Mouse (Mus musculus) 3134 (cell line): ENCODE results near the gene Mfap4.

ENCODE experiments used
- DNase-seq: peaks from one replicate; pipeline ENCODE4 v3.0.0-alpha.2; 2011; ENCODE audit warnings: low spot score; ENCODE audit not compliant: insufficient read length; ENCODE audit errors: extremely low read depth

Gene Mfap4

DNA sequence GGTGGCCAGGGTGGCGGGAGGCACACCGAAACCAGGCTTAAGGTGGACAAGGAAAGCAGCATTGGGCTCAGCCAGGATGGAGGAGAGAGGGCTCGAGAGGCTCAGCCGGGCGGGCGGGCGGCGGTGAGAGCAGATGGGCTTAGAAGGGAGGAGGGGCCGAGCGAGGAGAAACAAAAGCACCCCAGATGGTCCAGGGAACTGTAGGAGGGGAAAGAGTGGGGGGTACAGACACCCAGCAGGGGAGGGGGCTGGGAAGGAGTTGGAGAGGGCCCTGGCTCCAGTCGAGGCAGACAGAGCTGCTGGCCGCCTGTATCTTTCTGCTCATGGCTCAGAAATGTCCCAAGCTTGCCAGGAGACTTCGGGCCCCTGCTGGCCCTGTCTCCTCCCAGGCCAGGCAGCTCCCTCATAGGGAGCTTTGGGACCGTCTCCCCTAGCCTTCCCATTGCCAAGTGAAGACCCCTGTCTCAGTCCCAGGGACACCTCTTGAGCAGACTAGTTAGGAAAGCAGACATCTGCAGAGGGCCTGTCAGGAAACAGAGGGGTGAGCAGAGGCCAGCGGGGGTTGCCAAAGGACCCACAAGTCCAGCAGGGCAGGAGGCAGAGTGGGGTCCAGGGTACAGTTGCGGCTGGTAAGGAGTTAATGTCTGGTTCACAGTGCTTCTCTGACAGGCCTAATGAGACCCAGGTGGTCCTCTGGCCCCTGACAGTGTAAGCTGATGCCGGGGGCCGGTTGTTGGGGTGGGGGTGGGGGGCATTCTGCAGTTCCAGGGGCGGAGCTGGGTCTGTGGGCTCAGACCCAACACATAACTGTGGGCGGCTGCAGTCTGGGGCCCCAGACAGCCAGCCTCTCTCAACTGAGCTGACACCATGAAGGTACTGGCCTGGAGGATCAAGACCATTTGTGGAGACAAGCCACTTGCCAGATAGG is at the start of gene Mfap4:
TSS of gene Mfap4 (plus strand) at position 819 of the 928 bp plus-strand sequence.
- no peak for DNase-seq

DNA sequence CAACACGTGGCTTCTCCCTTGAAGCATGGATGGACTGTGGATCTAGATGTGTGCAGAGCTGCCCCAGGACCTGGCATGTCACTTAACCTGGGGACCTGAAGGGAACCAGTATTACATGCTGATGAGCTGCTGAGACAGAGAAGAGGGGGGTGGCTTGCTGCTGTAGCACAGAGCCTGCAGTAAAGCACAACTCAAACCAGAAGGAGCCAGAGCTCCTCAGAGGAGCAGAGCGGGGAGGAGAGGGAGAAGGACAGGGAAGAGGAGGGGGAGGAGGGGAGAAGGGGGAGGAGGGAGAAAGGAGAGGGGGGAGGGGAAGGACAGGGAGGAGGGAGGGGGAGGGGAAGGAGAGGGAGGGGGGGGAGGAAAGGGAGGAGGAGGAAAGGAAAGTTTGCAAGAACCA is 48.9 kb upstream of the Mfap4 start:
- DNase-seq = no peak

DNA sequence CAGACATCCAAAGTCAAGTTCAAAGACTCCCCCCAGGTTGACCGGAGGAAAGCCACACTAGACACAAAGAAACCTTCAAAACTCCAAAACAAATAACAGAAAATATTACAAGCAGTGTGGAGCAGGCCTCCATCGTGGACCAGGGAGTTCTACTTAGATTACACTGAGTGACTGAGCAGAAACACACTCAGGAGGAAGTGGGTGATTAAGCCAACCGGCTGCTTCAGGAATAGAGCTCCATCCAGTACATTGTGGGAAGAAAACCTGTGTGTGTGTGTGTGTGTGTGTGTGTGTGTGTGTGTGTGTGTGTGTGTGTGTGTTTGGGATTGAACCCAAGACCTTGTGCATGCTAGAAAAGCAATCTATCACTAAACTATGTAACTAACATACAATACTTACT is 46.1 kb upstream of the Mfap4 start:
- no peak for DNase-seq

DNA sequence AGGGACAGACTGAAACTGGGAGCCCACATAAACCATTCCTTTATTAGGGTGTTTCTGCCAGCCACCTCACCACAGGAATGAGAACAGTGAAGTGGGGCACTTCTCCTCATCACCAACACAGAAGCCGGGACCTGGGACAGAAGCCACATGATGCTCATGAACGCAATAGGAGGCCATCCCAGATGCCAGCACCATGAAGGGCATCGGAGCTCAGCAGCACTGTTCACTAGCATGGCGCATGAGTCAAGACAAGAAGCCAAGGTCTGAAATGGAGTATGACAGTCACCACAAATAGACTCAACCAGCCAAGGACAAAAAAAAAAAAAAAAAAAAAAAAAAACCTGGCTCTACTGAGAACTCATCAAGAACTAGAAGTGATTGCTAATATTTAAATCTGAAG is 44.8 kb upstream of the Mfap4 start:
- no peak for DNase-seq

DNA sequence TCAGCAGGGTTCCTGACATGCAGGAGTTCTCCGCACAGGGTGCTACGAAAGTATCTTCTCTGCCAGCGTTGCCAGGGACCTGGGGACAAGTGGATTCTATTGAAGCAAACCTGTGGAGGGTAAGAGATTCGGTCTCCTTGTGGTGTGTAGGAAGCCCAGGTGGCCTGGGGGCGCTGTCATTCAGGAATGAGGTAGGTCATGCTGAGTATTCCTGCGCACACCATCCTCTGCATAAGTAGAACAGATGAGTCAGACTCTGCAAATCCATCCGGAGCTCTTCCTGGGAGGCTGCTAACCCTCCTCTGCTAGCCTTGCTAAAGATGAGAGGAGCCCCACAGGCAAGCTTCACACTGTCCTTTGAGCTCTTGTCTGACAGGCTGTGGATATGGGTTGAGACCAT is 43.6 kb upstream of the Mfap4 start:
- no peak for DNase-seq

DNA sequence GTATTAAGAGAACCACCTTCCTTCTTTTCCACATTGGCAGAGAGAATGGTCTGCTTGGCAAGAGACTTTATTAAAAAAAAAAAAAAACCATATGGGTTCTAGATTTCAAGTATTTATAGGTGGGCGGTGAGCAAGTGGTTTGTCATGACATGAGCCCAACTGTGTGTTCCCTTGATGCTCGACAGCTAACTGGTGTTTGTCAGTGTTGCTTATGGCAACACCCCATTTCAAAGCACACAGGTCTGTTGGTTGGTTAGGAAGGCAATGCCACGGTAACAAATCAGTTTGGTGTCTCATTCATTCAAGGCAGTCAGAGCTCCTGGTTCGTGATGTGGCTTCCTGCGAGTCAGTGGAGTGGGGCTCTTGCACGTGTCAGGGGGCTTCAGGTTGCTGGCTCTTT is 41.4 kb upstream of the Mfap4 start:
- no peak for DNase-seq

DNA sequence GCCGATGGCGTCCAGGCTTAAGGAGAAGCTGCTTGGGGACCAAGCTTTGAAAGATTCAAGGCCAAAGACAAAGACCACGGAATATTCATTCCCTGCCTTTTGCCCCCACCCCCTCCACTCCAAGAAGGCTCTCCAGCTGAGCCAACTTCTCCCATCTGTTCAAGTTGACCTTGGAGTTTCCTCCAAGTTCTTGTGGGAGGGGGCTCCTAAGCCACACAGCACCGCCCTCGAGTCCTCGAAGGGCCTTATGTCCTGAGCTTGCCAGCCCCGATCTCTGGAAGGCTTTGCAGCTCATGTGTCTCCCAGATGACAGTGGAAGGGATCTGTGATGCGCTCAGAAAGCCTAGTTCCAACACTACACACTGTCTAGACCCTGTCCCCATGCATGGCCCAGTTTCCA is 37.9 kb upstream of the Mfap4 start:
- no peak for DNase-seq

DNA sequence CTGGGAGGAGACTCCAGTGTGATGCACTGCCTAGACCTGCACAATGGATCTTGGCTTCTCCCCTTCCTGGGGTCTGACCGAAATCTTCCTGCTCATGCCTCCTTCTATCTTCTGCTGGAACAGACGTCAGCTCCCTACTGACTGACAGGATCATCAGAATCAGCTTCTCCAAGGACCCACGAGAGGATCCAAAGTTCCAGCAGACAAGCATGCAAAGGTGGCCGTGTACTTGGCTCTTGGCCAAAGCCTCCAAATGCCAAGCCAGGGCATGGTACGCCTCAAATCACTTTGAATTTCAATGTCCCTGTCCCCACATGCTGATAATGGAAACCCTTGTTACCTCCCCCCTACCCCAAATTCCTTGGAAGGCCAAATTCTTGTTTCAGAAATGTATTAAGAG is 37.2 kb upstream of the Mfap4 start:
- no peak for DNase-seq

DNA sequence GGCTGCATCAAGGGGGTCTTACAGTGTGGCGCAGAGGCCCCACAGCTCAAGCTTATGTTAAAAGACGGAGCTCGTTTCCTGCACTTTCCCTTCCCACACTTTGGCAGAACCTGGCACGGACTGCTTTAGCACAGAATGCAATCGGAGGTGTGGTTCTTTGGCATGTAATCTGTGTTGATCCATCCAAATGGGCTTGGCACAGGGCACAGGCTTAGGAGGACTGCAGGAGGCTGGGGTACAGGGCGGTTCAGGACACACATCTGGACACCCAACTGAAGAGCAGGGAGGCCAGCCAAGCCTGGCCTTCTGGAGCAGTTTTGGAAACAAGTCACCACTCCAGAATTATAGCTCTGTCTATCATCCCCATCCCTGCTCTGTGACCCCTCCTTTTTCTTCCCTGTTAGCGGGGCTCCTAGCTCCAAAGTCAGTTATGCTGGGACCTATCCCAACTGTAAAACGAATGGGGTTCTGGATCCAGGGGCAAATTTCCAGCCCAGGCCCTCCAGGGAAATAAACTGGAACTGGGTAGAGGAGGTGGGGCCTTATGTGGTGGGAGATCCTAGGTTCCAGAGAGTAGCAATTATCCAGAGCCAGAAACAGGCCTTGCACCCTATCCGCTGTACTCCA is 36.5 kb upstream of the Mfap4 start:
- no peak for DNase-seq

DNA sequence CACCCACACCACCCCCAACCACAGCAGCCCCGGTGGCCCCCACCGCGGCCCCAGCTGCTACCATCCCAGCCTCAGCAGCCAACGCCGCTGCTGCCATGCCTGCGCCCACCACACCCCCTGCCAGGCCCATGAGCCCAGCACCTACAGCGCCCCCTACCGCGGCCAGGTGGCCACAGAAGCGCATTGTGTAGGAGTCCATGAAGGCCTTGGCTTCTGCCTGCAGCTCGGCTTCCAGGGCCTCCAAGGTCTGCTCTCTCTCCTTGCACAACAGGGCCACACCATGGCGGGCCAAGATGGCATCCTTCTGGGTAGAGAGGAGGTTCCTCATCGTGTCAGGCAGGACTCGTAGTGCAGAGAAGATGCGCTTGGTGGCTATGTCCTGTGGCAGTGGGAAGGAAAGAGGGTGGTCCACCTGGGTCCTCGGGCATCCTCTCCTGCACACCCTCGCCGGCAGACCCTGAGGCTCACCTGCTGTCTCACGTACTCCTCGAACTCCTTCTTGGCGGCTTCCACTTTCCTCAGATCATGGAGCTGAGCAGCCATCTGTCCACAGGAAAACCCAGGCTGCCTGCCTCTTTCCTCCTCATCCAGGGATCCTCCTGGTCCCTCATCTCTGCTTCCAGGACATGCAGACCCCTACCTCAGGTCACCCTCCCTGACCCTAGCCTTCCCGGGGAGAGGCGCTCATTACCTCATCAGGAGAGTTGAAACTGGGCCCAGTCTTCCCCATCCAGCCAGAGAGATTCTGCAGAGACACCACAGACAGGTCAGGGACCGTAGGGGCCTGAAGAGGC is 35.5 kb upstream of the Mfap4 start:
- DNase-seq = no peak

DNA sequence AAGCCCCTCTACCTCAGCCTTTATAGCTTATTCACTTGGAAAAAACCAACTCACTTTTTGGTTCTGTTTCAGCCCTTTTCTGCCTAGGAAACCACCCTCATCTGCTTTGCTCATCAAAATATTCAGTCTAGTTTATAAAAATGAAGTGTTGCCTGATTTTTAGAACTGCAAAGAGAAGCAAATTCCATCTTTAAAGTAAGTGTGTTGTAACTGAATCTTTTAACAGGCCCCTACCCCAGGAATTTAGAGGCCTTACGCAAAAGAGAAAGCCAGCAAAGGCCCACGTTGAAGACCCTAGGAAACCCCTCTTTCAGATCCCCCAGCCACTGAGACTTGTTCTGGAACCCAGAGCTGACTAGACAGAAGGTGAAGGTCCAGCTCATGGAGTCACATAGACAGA is 21.2 kb upstream of the Mfap4 start:
- DNase-seq = no peak

DNA sequence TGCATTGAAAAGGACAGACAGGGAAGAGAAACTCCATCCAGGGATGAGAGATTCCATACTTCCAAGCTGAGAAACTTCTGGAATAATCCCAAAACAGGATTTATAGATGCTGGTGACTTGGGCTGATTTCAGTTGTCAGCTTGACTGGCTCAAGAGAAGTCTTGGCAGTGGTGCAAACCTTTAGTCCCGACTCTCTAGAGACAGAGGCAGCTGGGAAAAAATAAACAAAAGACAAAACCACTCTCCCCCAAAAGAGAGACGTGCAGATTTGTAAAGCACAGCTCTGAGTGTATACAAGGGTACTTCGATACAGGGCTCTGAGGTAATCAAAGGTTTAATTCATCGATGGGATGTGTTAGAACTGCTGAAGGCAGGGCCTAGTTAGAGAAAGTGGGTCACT is 19.8 kb upstream of the Mfap4 start:
- no peak for DNase-seq

DNA sequence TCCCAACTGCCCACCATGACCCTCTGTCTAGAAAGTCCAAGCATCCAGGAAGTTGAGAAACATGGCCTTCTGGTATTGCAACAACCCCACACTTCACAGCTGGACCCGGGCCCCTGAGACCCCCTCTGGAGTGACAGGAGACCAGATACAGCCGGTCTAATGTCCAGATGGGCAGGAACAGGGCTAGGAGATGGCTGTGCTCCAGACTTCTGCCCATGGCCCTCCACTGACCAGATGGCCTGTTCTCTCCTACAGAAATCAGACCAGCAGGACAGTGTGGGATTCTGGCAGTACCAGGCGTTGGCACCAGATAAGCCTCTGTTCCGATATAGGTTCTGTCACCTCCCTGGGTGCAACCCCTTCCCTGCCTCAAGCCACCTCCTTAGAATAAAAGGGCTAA is 16.7 kb upstream of the Mfap4 start:
- DNase-seq = no peak

DNA sequence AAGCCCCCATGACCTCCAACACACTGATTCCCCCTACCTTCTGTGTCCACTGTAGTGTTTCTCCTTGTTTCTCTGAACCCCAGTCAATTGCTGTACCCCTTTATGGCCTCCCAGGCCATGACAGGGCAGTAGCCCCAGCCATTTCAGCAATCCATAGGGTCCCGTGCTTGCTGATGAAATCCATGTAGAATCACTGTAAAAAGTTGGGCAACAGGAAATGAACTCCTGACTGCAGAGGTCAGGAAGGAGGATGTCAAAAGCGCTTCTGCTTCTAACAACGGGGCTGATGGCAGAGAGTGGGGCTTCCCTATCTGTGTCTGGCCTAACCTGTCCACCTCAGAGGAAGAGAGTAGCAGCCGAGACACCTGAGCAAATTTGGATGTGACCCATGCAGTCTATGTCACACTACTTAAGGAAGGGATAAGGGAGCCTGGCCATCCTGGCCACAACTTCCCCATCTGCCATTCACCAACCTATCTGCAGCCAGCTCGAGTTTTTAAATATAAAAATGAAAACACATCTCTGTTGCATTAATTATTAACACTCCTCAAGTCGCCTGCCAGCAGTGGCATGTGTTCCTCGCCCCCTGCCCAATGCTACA is 15.8 kb upstream of the Mfap4 start:
- DNase-seq = no peak

DNA sequence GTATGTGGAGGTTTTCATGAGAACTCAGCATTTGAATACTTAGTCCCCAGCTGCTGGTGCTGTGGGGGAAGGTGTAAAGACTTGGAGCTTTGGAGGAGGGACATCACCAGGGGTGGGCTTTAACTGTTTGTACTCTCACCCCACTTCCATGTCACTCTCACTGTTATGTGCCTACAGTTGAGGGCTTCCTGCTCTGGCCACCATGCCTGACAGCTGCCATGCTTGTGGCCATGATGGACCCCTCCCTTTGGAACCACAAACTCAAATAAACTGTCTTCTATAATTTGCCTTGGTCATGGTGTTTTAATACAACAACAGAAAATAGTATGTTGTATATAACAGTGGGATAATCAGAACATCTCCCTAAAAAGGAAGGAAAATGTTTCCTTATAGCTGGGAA is 14.4 kb upstream of the Mfap4 start:
- DNase-seq = no peak

DNA sequence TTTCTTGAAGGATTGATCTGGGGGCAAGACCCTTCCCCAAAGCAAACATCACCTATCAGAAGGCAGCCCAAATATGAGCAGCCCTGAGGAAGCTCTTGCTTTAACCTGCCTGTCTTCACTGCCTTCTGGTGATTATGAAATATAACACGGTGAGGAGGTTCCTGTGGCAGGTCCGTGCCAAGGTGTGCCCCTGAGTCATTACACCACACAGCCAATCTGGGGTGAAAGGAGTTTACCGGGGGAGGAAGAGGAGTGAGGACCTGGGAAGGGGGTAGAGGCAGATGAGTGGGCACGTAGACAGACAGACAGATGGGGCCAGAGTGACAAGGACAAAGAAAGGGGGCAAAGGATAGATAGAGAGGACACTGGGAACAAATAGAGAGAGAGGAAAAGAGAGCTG is 11.6 kb upstream of the Mfap4 start:
- DNase-seq = no peak

DNA sequence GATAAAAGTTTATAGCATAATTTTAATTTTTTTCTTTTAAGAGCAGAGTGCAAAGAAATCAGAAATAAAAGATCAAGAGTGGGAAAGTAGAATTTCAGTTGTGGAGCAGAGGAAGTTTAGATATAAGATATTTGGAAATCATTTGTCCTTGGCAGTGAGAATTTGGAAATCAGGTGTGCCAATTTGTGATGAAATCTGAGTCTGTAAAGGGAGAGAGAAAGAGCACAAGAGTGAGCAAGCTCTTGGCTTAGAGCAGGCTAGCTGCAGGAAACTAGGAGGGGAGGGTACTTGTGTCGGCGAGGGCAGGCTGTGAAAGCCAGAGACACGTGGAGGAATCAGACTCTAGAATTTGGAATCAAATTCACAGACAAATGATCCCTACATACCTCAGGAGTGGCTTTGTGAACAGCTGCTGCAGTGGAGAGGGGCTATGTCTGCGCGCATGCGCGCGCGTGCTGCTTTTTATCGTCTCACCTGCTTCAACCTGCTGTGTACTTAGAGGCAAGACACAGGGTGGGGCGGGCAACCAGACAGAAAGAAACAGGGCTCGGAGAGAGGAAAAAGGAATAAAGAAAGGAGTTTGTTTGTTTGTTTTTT is 8.3 kb upstream of the Mfap4 start:
- DNase-seq = no peak

DNA sequence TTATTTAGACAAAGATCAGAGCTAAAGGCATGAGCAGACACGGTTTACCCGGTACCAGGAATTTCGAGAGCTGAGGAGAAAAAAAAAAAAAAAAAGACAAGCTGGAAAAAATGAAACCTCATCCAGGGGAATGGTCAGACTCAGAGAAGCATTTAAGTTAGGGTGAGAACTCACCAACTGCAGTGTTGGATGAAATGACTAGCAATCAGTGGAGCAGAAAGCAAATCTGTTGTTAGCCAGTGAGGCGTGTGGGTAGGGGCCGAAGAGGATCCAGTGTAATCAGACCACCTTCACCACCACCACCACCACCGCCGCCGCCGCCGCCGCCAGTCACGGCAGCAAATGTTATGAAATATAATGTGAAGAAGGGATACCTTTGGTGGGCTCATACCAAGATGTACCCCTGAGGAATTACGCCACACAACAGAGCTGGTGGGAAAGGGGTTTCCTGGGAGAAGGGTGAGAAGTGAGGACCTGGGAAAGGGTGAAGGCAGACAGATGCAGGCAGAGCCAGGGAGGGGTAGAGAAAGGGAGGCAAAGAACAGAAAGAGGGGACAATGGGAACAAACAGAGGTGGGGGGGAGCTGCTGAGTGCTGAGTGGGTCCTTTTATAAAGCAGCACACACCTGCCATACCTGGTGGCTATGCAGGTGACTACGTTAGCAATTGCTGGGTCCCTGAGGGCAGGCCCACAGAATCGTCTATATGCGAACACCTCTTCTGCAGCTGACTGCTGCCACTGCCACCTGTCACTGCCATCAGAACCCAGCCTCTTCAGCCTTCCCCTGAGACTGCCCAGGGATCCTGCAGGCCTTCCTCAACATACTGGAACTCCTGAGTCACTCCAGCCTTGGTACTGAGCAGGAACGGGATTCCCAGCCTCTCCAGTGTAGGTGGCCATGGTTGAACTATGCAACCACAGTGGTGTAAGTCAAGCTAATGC is 7.4 kb upstream of the Mfap4 start:
- no peak for DNase-seq

DNA sequence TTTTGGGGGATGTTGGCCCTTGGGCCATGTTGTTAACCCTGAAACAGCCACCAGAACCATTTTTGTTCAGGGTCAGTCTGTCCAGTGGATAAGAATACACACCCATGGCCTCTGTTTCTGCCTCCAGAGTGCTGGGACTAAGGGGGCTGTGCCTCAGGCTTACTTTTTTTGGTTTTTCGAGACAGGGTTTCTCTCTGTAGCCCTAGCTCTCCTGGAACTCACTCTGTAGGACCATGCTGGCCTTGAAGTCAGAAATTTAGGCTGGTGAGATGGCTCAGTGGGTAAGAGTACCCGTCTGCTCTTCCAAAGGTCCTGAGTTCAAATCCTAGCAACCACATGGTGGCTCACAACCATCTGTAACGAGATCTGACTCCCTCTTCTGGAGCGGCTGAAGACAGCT is 6.4 kb upstream of the Mfap4 start:
- DNase-seq = no peak
